Mouse (Mus musculus): ENCODE measurements at regions not wholly inside any gene's neighbourhood (a gene's known extent, or its start where the extent isn't known, plus 50 kb on each side); places are given as distances from the start of the nearest gene placed in this dataset.

GRCm38 (mm10) chr9:30549892-30550515 lies 123.1 kb downstream of the Snx19 start:
- Histone ChIP-seq H3K27ac (replicated peaks; ENCODE audit: low read depth, low read length) (no peak overlapping the region), H3K4me1 (ENCODE audit: control insufficient read depth, insufficient read depth, insufficient read length, low read length) (no peaks in the 10 kb centered on the region)

DNA sequence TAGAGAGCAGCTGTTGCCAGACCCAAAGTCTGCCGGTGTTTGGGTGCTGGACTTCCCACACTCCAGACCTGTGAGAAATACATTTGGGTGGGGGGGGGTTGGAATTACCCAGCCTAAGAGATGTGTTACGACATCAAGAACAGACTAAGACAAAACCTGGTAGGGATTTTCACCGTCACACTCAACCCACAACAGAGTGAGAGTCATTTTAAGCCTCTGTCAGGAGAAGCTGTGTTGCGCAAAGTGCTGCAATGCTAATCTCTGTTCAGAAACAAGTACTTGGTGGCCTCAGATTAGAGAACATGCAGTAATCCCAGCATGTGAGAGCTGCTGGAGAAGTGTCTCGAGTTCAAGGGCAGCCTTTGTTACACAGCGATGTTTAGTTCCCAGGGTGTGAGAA lies 113.0 kb downstream of the Snx19 start:
- H3K4me1 ChIP-seq (ENCODE audit: control insufficient read depth, insufficient read depth, insufficient read length, low read length) = no peaks in the 10 kb centered on the region

More at GRCm38 (mm10) chr9:30549892-30550515, 123.1 kb downstream of the Snx19 start:
- H3K4me3 ChIP-seq (ENCODE audit: insufficient read depth, low read depth, low read length) = no peak overlapping the region

DNA sequence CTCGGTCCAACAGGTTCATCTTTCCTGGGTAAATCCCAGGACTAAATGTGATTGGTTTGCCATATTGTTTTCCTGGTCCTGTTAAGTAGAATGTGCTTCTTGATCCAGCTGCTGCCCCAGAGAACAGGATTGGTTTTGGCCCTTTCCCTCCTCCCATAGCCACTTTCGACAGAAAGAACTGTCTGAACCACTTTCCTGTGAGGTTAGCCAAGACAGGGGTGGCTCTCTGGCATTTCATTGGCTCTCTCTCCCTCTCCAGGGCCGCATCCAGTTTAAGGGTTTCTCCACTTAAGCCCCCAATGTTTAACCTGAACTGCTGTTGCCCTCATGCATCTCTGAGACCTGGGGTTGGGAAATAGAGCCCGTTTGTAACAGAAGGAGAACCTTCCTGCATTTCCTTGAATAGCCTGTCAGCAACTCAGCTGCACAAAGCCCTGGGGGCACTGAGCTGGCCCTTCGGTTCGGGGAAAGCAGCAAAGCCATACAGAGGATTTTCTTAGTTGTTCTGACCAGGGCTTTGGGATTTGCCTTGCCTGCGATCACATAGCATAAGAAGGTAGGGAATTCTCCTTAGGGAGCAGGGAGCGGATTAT lies 109.7 kb downstream of the Snx19 start:
- Histone ChIP-seq H3K4me3 (ENCODE audit: insufficient read depth, low read depth, low read length) (no peak overlapping the region), H3K27ac (replicated peaks; ENCODE audit: low read depth, low read length) (no peak overlapping the region), H3K4me1 (ENCODE audit: control insufficient read depth, insufficient read depth, insufficient read length, low read length) (no peaks in the 10 kb centered on the region)

More for the DNA sequence above, 113.0 kb downstream of the Snx19 start:
- H3K4me3 ChIP-seq (ENCODE audit: insufficient read depth, low read depth, low read length) = no peak overlapping the region
- no peak overlapping the region for H3K27ac ChIP-seq (replicated peaks; ENCODE audit: low read depth, low read length)

DNA sequence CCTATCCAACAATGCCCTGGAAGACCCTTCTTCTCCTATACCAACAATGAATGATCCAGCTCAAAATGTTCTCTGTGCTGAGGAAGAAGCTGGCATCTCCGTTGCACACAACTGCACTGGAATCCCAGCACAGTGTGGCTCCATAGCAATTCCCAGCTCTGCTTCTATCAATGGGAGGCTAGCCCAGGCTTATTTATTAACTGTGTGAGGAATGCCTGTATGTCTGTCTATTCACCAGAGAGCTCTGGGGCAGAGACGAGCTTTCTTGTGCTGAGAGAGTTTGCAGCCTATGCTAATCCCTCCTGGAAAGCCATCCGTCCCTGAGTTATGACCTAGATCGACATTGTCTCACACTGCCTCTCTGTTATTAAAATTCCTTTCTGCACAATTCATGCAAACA lies 108.1 kb downstream of the Snx19 start:
- Histone ChIP-seq H3K4me1 (ENCODE audit: control insufficient read depth, insufficient read depth, insufficient read length, low read length) (peaks cover 3% of the 10 kb centered on the region; the same call in 1 of the 2 replicates), H3K4me3 (ENCODE audit: insufficient read depth, low read depth, low read length) (no peak overlapping the region), H3K27ac (replicated peaks; ENCODE audit: low read depth, low read length) (no peak overlapping the region)

DNA sequence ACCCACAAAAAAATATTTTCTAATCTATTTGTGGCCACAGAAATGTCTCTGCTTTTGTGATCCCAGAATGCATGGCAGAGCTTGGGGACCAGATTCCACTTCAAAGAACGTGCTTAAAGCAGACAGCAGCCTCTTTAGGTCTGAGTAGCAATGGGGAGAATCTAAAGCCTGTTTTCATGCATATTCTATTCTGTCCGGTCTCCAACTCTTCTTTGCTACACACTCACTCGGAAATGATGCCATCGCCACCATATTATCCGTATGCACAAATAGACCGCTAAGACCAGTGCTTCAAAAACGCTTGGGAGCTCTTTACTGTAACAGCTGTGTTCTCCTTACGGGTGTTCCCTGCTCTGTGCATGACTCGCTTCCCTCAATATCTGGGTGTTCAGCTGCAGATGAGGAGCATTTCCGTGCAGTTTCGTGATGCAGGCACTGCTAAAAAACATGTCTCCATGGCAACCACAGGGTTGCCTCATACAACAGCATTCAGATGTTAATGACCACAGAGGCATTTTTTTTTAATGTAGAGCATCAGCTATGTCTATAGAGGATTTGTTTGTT lies 107.0 kb downstream of the Snx19 start:
- peaks cover 3% of the 10 kb centered on the region; the same call in 1 of the 2 replicates for H3K4me1 ChIP-seq (ENCODE audit: control insufficient read depth, insufficient read depth, insufficient read length, low read length)
- no peak overlapping the region for H3K27ac ChIP-seq (replicated peaks; ENCODE audit: low read depth, low read length)
- no peak overlapping the region for H3K4me3 ChIP-seq (ENCODE audit: insufficient read depth, low read depth, low read length)

GRCm38 (mm10) chr9:30533091-30533779 lies 106.3 kb downstream of the Snx19 start:
- Histone ChIP-seq H3K4me3 (ENCODE audit: insufficient read depth, low read depth, low read length) (no peak overlapping the region), H3K4me1 (ENCODE audit: control insufficient read depth, insufficient read depth, insufficient read length, low read length) (peaks cover 3% of the 10 kb centered on the region; the same call in 1 of the 2 replicates), H3K27ac (replicated peaks; ENCODE audit: low read depth, low read length) (no peak overlapping the region)

- Histone ChIP-seq H3K4me3 (ENCODE audit: insufficient read depth, low read depth, low read length) (no peak overlapping the region), H3K27ac (replicated peaks; ENCODE audit: low read depth, low read length) (no peak overlapping the region), H3K4me1 (ENCODE audit: control insufficient read depth, insufficient read depth, insufficient read length, low read length) (peaks cover 28% of the 10 kb centered on the region)
These were observed 98.2 kb downstream of the Snx19 start for GRCm38 (mm10) chr9:30525086-30525485.

DNA sequence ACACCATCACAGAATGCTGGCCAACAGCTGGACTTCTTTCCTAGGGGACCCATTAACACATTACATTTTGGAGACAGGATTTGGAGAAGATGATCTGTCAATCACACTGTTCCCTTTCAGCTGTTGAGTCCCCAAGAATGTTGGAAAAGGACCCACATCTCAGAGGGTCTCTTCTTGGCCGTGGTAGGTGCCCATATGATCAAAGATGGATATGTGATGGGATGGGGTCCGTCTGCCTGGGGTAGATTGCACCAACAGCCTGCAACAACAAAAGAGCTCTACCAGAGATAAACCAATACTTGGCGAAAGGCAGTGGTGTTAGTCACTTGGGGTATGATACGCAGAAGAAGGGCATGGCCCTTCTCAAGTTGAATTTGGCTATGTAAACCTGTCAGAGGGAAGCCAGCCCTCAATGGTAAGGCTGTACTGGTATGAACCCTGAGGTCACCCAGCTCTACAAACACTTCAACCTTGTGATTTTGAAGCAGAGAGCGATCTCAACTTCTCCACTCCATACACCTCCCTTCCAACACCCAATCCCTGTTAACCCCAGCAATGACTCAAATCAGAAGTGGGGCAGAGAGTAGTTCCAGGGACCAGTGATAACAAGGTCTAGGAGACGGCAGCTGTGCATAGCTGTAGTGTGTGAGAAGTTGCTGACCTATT lies 97.6 kb downstream of the Snx19 start:
- Histone ChIP-seq H3K4me3 (ENCODE audit: insufficient read depth, low read depth, low read length) (no peak overlapping the region), H3K27ac (replicated peaks; ENCODE audit: low read depth, low read length) (peak overlapping the region; percentile 6; the same call in 1 of the 2 replicates), H3K4me1 (ENCODE audit: control insufficient read depth, insufficient read depth, insufficient read length, low read length) (peaks cover 28% of the 10 kb centered on the region)

GRCm38 (mm10) chr9:30523852-30524251 lies 96.9 kb downstream of the Snx19 start:
- H3K4me1 ChIP-seq (ENCODE audit: control insufficient read depth, insufficient read depth, insufficient read length, low read length) = peaks cover 28% of the 10 kb centered on the region
- peak overlapping the region; percentile 6; the same call in 1 of the 2 replicates for H3K27ac ChIP-seq (replicated peaks; ENCODE audit: low read depth, low read length)
- no peak overlapping the region for H3K4me3 ChIP-seq (ENCODE audit: insufficient read depth, low read depth, low read length)

DNA sequence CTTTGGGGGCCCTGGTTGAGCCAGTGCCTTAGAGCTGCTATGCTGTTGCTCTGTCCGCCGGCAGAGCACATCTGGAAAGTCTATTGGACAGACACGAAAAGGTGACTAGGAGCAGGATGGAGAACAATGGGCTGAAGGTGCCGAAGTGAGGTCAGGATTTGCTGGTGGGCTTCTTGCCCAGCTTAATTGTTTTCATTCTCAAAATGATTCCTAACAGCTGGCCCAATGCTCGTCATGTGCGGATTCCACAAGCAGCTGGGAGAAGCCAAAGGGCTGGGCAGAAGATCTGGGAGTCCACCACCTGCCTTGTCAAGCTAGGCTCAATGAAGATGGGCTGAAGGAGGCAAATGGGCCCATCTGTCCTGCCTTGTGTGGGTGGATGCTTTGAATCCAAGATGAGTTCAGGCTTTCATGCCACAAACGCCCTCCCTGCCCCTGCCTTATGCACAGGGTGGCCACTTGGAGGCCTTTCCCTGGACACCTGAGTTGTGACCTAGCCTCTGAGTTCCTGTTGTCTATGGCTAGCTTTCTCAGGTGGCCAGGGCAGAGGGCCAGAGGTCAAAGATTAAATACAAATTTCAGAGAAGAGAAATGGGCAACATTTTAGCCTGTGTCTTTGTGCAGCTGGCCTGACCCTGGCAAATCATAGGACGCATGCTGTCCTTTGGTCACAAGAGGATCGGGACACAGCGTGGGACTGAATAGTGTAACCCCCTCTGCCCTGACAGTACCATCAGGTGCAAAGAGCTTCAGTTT lies 95.9 kb downstream of the Snx19 start:
- peaks cover 28% of the 10 kb centered on the region for H3K4me1 ChIP-seq (ENCODE audit: control insufficient read depth, insufficient read depth, insufficient read length, low read length)
- H3K27ac ChIP-seq (replicated peaks; ENCODE audit: low read depth, low read length) = peak overlapping the region; percentile 45
- H3K4me3 ChIP-seq (ENCODE audit: insufficient read depth, low read depth, low read length) = no peak overlapping the region

GRCm38 (mm10) chr9:30521556-30522240 lies 94.8 kb downstream of the Snx19 start:
- Histone ChIP-seq H3K27ac (replicated peaks; ENCODE audit: low read depth, low read length) (no peak overlapping the region), H3K4me3 (ENCODE audit: insufficient read depth, low read depth, low read length) (no peak overlapping the region), H3K4me1 (ENCODE audit: control insufficient read depth, insufficient read depth, insufficient read length, low read length) (peaks cover 28% of the 10 kb centered on the region)

DNA sequence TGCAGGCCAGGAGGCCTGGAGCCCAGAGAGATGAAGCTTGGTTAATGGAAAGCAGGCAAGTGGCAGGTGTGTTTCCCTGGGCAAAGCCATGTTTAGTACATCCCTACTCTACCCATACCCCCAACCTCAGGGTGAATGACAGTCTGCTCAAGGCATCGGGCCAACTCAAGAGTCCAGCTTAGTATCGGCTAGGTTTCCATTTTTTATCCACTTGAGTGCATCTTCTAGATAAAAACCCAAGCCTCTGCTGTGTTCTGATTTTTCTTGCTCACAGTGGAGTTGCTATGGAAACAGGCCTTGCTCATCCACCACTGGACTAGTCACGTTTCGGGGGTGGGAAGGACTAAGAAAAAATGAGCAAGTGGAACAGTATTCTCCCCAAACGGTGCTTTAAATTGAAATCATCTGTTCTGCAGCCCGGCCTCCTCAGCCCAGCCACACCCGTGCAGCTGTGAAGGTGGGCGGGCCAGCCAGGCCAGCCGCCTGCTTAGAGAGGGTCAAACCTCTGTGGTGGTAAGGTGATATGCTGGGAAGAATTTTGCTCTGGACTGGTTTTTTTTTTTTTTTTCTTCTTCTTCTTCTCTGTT lies 94.0 kb downstream of the Snx19 start:
- no peak overlapping the region for H3K4me3 ChIP-seq (ENCODE audit: insufficient read depth, low read depth, low read length)
- peaks cover 28% of the 10 kb centered on the region for H3K4me1 ChIP-seq (ENCODE audit: control insufficient read depth, insufficient read depth, insufficient read length, low read length)
- no peak overlapping the region for H3K27ac ChIP-seq (replicated peaks; ENCODE audit: low read depth, low read length)

GRCm38 (mm10) chr9:30520116-30520515 lies 93.2 kb downstream of the Snx19 start:
- H3K4me1 ChIP-seq (ENCODE audit: control insufficient read depth, insufficient read depth, insufficient read length, low read length) = peaks cover 27% of the 10 kb centered on the region
- H3K4me3 ChIP-seq (ENCODE audit: insufficient read depth, low read depth, low read length) = no peak overlapping the region
- no peak overlapping the region for H3K27ac ChIP-seq (replicated peaks; ENCODE audit: low read depth, low read length)

DNA sequence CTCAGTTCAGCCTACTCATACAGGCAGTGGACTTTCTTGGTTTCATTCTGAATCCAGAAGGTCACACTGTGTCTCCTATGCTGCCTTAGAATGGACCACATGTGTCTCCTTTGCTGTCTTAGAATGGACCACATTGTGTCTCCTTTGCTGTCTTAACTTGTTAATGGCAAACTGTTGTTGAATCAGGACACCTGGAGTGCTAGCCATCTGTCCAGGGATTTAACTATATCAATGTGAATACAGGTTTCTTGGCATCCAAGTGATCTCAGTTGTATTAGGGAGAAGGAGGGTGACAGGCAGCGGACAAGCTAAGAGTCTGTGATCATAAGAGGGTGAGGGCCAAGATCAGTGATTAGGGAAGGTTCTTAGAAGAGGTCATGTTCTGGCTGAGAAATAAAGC lies 92.3 kb downstream of the Snx19 start:
- no peak overlapping the region for H3K27ac ChIP-seq (replicated peaks; ENCODE audit: low read depth, low read length)
- H3K4me1 ChIP-seq (ENCODE audit: control insufficient read depth, insufficient read depth, insufficient read length, low read length) = peaks cover 19% of the 10 kb centered on the region
- no peak overlapping the region for H3K4me3 ChIP-seq (ENCODE audit: insufficient read depth, low read depth, low read length)

Data from brown adipose tissue, adult 24 weeks (tissue).